Mouse (Mus musculus): Measurements from ENCODE around the gene Dip2c. TPM values are rescaled to one million over a fixed set of nuclear protein-coding genes. Genes with fewer than 3 reads are reported as not detected.

Dip2c gene
- total RNA-seq, 2 experiments from 2014 or later = 12.4 to 13.5 TPM

GRCm38 (mm10) chr13:9464457-9464856 is 188.1 kb downstream of the Dip2c start:
- intact Hi-C loops (cut with DNase I; ENCODE audit: low total_unique reads) = loop anchor here (10.0 kb wide), 1 partner anchor 190 kb away; the partner anchor contains the start of gene Dip2c
- no peak for DNase-seq

- peak; percentile 40 for DNase-seq
- intact Hi-C loops (cut with DNase I; ENCODE audit: low total_unique reads) = loop anchor here (5.0 to 10.0 kb wide), 2 partner anchors 192 to 280 kb away; partner anchors contain the start of gene Dip2c
These were observed 190.9 kb downstream of the Dip2c start for GRCm38 (mm10) chr13:9467216-9467615.

- intact Hi-C loops (cut with DNase I; ENCODE audit: low total_unique reads) = no loop called here
- no peak for DNase-seq
These were observed 197.1 kb downstream of the Dip2c start for GRCm38 (mm10) chr13:9473383-9473782.

GRCm38 (mm10) chr13:9481722-9482121 is 205.4 kb downstream of the Dip2c start:
- intact Hi-C loops (cut with DNase I; ENCODE audit: low total_unique reads) = no loop called here
- DNase-seq = no peak

GRCm38 (mm10) chr13:9489696-9490095 is 213.4 kb downstream of the Dip2c start:
- intact Hi-C loops (cut with DNase I; ENCODE audit: low total_unique reads) = no loop called here
- DNase-seq = no peak

GRCm38 (mm10) chr13:9494726-9495125 is 218.4 kb downstream of the Dip2c start:
- DNase-seq = peak; percentile 24
- intact Hi-C loops (cut with DNase I; ENCODE audit: low total_unique reads) = no loop called here

GRCm38 (mm10) chr13:9504118-9504856 is 228.0 kb downstream of the Dip2c start:
- intact Hi-C loops (cut with DNase I; ENCODE audit: low total_unique reads) = no loop called here
- DNase-seq = no peak

- intact Hi-C loops (cut with DNase I; ENCODE audit: low total_unique reads) = no loop called here
- no peak for DNase-seq
These were observed 262.2 kb downstream of the Dip2c start for GRCm38 (mm10) chr13:9538556-9538955.

- DNase-seq = no peak
- intact Hi-C loops (cut with DNase I; ENCODE audit: low total_unique reads) = loop anchor here (10.0 kb wide), 1 partner anchor 957 kb away; no protein-coding TSS in a partner anchor
These were observed 271.5 kb downstream of the Dip2c start for GRCm38 (mm10) chr13:9547698-9548344.

GRCm38 (mm10) chr13:9562099-9562498 is 285.8 kb downstream of the Dip2c start:
- intact Hi-C loops (cut with DNase I; ENCODE audit: low total_unique reads) = no loop called here
- DNase-seq = no peak

- peak; percentile 14 for DNase-seq
- intact Hi-C loops (cut with DNase I; ENCODE audit: low total_unique reads) = no loop called here
These were observed 286.6 kb downstream of the Dip2c start for GRCm38 (mm10) chr13:9562921-9563320.

GRCm38 (mm10) chr13:9568852-9569251 is 292.5 kb downstream of the Dip2c start:
- intact Hi-C loops (cut with DNase I; ENCODE audit: low total_unique reads) = no loop called here
- DNase-seq = no peak

- intact Hi-C loops (cut with DNase I; ENCODE audit: low total_unique reads) = no loop called here
- DNase-seq = no peak
These were observed 300.4 kb downstream of the Dip2c start for GRCm38 (mm10) chr13:9576686-9577085.

- intact Hi-C loops (cut with DNase I; ENCODE audit: low total_unique reads) = no loop called here
- DNase-seq = no peak
These were observed 302.1 kb downstream of the Dip2c start for GRCm38 (mm10) chr13:9578456-9578855.

GRCm38 (mm10) chr13:9581821-9582220 is 305.5 kb downstream of the Dip2c start:
- intact Hi-C loops (cut with DNase I; ENCODE audit: low total_unique reads) = no loop called here
- no peak for DNase-seq

GRCm38 (mm10) chr13:9583579-9583978 is 307.3 kb downstream of the Dip2c start:
- intact Hi-C loops (cut with DNase I; ENCODE audit: low total_unique reads) = no loop called here

GRCm38 (mm10) chr13:9599334-9600096 is 323.2 kb downstream of the Dip2c start:
- DNase-seq = no peak
- intact Hi-C loops (cut with DNase I; ENCODE audit: low total_unique reads) = no loop called here

More at GRCm38 (mm10) chr13:9583579-9583978, 307.3 kb downstream of the Dip2c start:
- no peak for DNase-seq

GRCm38 (mm10) chr13:9601350-9601749 is 325.0 kb downstream of the Dip2c start:
- intact Hi-C loops (cut with DNase I; ENCODE audit: low total_unique reads) = no loop called here
- DNase-seq = no peak

- intact Hi-C loops (cut with DNase I; ENCODE audit: low total_unique reads) = no loop called here
- no peak for DNase-seq
These were observed 334.9 kb downstream of the Dip2c start for GRCm38 (mm10) chr13:9611229-9611628.

GRCm38 (mm10) chr13:9632684-9633083 is 356.4 kb downstream of the Dip2c start:
- intact Hi-C loops (cut with DNase I; ENCODE audit: low total_unique reads) = loop anchor here (10.0 kb wide), 1 partner anchor 448 kb away; no protein-coding TSS in a partner anchor
- DNase-seq = no peak

All from gastrocnemius, postnatal 14 days (tissue).